Mouse (Mus musculus) left cerebral cortex, adult 11 months (tissue): ENCODE data around the gene Rngtt.
A peak's percentile ranks its signal among the peaks of the same experiment; 100 is the strongest.
"Not testable (repeated sequence)": the region's sequence is repeated elsewhere in the genome, so short reads cannot be mapped to it uniquely, and the experiment has no call there.

Source experiments
- DNase-seq: peaks from one replicate; pipeline ENCODE4 v3.0.0; 2022; ENCODE audit warnings: low spot score

Rngtt gene

DNA sequence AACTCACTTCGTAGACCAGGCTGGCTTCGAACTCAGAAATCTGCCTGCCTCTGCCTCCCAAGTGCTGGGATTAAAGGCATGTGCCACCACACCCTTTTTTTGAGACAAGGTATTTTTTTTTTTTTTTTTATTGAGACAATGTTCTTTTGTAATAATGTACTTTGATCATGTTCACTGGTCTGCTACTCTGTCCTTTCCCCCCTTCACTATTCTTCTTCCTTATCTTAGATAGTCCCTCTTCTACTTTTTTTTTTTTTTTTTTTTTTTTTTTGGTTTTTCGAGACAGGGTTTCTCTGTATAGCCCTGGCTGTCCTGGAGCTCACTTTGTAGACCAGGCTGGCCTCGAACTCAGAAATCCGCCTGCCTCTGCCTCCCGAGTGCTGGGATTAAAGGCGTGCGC, 4.0 kb downstream of the Rngtt start:
- DNase-seq = not testable (repeated sequence)

DNA sequence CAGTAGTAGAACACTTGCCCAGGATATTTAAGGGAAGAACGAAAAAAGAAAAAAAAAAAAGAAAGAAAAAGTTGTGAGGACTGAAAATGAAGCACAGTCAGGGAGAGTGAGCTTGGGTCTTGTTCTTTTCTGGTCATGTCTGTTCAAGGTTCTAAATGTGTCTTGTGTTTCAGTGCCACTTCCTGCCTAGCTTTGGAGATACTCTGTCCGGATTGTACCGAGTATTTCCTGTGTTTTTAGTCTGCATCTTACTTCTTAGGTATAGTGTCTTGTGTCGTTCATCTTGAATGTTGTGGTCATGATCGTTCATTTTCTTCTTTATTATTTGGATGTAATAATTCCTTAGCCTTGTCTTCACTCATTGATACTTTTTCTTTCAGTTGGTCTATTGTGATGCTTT, 5.7 kb downstream of the Rngtt start:
- no peak for DNase-seq

DNA sequence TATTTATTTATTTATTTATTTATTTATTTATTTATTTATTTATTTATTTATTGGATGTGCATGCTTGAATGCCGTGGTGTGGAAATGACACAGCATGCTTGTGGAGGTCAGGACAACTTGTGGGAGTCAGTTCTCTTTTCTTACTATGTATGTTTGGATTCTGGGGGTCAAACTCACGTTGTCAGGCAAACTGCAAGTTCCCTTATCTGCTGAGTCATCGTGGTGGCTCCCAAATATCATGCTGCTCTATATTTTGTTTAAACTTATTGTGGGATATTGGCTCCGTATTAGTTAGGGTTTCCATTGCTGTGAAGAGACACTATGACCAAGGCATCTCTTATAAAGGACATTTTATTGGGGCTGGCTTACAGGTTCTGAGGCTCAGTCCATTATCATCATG, 21.0 kb downstream of the Rngtt start:
- no peak for DNase-seq

DNA sequence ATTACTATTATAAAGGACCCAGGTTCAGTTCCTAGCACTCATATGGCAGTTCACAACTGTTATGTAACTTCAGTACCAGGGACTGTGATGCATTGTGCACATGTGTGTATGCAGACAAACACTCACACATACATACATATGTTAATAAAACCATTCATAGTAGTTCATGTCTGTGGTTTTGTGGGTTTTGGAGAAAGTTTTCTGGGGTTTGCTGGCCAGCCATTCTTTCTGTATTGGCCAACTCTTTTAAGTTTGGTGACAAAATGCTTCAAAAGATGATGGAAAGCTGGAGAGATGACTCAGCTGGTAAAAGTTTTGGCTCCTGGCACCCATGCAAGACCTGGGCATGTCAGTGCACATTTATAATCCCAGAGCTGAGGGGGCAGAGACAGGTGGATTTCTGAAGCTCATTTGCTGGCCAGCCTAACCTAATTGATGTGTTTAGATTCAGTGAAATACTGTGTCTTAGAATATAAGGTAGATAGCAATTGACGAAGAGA, 22.9 kb downstream of the Rngtt start:
- no peak for DNase-seq

DNA sequence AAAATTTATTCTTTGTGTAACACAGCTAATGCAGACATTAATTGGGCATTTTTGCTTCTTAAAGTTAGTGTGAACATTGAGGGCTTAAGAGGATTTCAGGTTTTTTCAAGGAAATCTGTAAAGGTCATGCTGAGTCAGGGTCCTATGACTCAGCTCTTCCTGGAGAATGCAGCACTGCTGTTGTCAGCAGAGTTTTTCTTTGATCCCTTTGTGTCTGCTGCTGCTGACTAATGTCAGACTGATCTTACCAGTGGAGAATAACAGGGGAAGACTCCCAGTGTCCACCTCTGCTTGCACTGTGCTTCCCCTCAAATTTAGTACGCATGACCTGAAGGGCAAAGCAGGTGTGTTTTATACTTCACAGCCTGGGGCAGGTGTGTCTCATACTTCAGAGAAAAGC, 27.9 kb downstream of the Rngtt start:
- DNase-seq = no peak

- no peak for DNase-seq
Observed at GRCm38 (mm10) chr4:33342877-33343731, 33.0 kb downstream of the Rngtt start.

DNA sequence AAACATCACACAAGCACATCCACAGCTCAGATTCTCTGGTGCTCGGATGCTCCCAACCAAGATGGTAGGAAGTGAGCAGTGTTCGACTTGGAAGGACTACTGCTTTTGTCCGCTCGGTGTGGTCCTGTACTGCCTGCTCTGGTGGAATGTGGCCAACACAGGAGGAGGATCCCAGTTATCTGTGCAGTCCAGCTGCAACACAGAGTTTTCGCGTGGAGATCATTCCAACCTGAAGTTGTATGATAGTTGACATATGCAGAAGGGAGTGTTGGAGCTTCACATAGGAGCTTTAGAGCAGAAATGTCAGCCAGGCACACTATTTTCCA, 33.6 kb downstream of the Rngtt start:
- no peak for DNase-seq

- no peak for DNase-seq
Observed at GRCm38 (mm10) chr4:33363451-33363850, 53.3 kb downstream of the Rngtt start.

DNA sequence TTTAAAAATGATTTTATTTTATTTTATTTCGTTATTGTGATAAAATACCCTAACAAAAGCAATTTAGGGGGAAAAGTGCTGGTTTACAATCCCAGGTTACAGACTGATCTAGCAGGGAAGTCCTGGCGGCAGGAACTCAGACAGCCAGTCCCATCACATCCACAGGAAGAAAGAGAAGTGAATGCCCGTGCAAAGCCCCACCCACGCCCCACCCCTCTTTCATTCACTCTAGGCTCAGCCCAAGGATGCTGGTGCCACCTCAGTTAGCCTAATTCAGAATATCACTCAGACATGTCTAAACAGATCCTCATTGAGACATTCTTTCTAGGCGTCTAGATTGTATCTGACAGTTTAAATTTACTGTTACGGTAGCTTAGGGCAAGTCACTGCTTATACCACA, 64.8 kb downstream of the Rngtt start:
- DNase-seq = no peak

DNA sequence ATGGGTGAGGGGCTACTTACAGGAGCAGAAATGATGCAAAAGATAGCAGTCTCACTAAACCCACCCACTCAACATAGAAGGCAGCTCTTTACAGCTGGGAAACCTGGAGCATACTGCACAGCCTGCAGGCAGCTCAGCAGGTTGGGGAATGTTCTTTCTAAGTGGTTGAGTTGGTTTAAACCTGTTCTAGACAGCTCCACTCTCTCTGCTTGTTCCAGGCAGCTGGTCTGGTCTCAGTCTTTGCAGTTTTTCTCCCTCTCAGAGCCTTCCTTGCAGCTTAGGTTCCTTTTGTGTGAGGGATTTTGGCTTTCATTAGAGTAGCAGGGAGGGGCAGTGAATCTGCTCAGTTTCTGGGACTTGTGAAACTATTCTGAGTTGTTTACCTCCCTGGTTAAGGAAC, 67.5 kb downstream of the Rngtt start:
- no peak for DNase-seq

DNA sequence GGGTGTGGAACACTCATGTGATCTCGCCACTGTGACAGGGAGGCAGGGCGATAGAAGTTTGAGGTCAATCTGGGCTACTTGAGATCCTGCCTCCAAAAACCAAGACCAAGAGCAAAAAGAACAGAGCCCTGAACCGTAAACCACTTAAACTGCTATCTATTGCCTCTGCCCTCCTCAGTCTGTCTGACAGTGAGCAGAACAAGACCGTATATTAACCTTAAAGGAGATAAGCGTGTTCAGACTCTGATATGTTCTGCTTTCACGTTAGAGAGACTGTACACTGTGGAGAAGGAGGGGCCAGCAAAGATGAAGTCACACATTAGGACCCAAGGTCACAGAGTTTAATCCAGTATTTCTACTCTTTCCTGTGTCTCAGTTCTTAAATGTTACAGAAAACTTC, 68.8 kb downstream of the Rngtt start:
- DNase-seq = no peak

DNA sequence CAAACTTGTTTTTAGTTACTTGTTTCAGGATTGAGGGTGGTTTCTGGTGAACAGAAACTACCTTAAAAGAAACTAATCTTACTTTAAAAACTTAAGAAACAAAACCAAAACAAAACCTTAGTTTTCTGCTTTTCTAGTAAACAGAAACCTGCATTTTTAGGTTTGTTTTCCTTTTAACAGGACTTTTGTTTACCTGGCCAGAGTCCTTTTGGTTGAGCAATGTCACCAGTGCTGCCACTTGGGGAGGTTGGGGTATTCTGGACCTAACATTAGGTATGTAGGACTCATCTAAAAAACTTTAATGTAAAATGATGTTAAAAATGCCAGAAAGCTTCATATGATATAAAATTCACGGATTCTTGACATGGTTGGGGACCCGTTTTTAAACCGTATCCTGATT, 78.8 kb downstream of the Rngtt start:
- DNase-seq = no peak

GRCm38 (mm10) chr4:33390660-33391059, 80.5 kb downstream of the Rngtt start:
- no peak for DNase-seq

DNA sequence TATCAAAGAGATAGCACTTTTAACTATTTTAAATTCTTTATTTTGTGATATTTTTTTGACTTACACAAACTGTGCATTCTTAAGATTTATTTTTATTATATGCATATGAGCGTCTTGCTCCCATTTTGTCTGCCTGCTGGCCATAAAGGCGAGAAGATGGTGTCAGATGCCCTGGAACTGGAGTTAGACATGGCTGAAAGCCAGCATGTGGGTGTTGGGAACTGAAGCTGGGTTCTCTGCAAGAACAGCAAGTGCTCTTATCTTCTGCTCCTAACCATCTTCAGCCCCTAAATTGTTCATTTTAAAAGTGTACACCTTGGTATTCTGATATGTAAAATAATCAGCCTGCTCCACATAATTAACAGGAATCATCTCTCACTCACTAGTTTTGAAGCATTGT, 83.3 kb downstream of the Rngtt start:
- DNase-seq = no peak

GRCm38 (mm10) chr4:33396222-33397176, 86.4 kb downstream of the Rngtt start:
- DNase-seq = peak; percentile 73

DNA sequence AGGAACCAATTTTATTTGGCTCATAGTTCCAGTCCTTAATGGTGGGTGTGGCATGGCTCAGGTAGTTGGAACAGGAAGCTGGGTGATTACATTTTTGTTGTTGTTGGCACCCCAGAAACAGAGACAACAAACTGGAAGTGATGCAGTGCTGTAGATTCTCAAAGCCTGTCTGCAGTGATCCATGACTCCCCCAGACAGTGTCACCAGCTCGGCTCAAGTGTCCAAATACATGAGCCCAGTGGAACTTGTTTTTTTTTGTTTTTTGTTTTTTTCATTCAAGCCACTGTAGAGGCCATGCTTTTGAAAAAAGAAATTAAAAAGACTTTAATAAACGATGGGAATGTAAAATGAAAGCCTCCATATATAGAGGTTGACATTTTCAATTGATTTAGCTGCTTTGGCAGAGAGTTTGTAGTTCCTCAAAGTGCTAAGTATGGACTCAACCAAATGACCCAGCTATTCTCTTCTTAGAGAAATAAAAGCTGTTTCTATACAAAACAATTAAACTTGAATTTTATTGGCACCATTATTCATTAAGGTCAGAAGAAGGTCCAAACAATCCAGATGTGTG, 95.7 kb downstream of the Rngtt start:
- no peak for DNase-seq

DNA sequence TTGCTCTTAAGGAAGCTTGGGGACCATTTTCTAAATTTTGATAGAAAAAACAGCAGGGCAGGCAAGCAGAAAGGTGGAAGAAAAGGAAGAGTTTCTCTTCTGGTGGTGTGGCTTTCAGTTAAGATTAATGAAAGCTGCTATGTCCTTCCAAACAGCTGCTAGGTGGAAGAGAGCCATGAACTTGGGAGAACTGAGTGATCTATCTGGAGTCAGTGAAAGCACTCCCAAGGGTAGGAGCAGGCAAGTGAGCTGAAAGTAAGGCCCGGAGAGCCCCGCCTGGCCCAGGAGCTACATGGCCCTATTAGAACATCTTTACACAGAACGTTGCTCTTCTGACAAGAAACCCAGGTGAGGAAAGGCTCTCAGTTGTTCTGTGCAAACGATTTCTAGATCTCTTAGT, 103.7 kb downstream of the Rngtt start:
- no peak for DNase-seq

- no peak for DNase-seq
Observed at GRCm38 (mm10) chr4:33414781-33415180, 104.7 kb downstream of the Rngtt start.

GRCm38 (mm10) chr4:33417391-33417790, 107.3 kb downstream of the Rngtt start:
- no peak for DNase-seq

- DNase-seq = no peak
Observed at GRCm38 (mm10) chr4:33419644-33420043, 109.5 kb downstream of the Rngtt start.

- no peak for DNase-seq
Observed at GRCm38 (mm10) chr4:33428856-33429255, 118.7 kb downstream of the Rngtt start.

DNA sequence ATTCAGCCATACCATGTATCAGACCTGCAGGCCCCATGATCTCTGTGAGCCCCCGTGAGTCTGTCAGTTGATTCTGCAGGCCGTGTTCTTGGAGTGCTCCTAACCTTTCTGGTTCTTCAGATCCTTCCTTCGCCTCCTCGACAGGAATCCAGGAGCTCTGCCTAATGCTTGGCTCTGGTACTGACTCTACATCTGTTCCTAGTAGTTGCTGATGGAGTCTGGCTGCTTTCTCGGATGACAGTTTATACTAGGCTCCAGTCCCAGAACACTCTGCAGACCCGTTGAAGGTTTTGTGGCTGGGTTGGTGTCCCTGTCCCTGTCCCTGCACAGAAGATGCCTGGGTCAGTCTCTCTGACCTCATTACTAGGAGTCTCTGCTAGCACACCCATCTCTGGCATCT, 131.8 kb downstream of the Rngtt start:
- DNase-seq = no peak

- DNase-seq = no peak
Observed at GRCm38 (mm10) chr4:33446265-33446664, 136.2 kb downstream of the Rngtt start.
